Mouse (Mus musculus) induced T-regulatory cell, adult 2 months (primary cell): Measurements from ENCODE around the gene Tcea3.
A peak's percentile ranks its signal among the peaks of the same experiment; 100 is the strongest.

ENCODE experiments used
- DNase-seq: peaks from one replicate; pipeline ENCODE4 v3.0.0-alpha.2; 2012; ENCODE audit warnings: low read depth

The Tcea3 gene

DNA sequence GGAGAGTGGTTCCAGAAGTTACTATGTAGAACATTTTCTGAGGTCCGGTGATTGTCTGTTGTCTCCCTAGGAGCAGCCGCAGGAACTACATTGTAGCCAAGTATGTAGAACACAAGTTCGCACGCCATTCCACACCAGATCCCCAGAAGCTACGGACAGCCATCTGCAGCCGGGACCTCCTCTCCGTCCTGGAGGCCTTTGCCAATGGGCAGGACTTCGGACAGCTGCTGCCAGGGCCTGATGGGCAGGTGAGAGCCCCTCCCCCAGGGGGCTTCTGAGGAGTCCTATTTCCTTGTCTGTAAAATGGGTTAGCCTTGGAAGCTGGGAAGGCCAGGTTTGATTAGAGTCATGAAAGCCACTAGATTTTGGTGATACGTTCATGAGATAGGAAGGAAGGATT, 8.4 kb upstream of the Tcea3 start:
- no peak for DNase-seq

DNA sequence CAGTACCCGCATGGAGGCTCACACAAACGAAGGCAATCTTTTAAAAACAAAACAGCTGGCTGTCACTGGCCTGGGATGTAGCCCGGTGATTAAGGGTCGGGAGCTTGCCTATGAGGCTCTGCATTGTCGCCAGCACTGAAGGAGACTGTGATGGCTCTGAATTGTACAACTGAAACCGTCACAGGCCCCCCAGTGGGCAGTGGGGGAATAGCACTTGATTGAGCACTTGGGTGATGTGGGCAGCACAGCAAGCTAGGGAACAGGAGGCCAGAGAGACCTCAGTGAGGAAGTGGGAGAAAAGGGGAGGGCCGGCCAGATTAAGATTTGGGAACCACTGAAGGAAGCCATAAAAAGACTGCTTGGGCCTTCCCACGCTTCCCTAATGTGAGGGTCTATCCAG, 7.9 kb upstream of the Tcea3 start:
- peak; percentile 85 for DNase-seq

DNA sequence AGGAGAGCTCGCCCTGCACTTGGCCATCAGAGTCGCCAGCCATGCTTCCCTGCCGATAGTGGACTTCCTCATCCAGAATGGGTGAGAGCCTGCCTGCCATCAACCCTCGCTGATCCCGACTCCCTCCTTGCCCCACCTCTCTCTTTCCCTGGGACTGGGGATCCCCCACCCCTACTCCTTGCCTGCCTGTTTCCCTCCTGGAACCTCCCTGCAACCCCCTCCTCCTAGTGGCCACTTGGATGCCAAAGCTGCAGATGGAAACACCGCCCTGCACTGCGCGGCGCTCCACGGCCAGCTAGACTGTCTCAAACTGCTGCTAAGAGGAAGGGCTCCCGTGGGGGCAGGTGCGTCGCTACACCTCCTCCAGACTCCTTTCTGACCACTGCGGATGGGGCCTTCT, 7.4 kb upstream of the Tcea3 start:
- DNase-seq: no peak

DNA sequence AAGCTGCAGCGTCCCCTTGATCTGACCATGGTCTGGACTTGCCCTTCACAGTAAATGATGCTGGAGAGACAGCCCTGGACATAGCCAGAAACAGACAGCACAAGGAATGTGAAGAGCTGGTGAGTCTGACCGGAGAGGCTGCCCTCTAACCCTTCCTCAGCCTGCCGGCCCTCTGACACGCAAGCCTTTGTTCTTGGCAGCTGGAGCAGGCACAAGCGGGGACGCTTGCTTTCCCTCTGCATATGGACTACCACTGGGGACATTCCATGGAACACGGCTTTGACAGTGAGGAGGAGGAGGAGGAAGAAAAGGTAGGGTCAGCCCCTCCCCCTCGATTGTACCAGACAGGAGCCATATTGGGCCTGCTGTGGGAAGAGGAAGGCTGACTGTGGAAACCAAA, 6.6 kb upstream of the Tcea3 start:
- no peak for DNase-seq

DNA sequence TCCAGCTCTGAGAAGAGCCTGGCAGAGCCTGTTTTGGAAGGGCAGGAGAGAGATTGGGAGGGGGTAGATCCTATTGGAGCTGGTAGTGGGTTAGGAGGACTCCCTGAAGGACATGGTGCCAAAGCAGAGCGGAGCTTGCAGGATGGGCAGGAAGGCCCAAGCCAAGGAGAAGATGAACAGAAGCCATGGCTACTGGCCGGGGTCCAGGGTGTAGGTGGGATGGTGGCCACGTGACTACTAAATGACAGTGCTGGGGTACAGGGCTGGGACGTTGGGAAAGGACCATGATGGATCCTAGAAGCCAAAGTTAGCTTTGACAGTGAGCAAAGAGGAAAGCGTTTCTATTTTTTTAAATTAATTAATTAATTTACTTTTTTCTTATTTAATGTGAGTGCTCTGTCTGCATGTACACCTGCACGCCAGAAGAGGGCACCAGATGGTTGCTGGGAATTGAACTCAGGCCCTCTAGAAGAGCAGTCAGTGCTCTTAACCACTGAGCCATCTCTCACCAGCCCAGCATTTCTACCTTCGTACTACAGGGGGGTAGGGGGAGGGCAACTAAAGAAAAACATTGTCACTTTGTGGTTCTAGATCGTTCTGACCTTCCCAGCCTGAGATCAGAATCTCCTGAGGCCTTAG, 5.3 kb upstream of the Tcea3 start:
- DNase-seq: peak; percentile 60

DNA sequence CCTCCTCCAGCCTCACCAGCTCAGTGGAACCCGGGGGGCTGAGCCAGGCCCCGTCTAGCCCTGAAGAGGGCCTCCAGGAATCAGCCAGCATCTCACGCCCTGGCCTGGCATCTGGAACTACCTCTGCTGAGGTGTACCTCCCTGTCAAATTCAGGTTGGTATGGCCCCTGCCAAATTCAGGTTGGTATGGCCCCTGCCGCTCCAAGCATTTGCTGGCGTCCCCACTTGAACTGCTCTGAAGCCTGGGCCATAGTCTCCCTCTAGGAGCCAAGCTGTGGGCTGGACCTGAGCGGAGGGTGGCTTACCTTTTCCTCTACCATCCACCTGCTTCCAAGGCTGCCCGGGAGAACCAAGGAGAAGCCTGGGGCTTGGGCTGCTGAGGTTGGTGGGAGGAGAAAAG, 4.8 kb upstream of the Tcea3 start:
- no peak for DNase-seq

DNA sequence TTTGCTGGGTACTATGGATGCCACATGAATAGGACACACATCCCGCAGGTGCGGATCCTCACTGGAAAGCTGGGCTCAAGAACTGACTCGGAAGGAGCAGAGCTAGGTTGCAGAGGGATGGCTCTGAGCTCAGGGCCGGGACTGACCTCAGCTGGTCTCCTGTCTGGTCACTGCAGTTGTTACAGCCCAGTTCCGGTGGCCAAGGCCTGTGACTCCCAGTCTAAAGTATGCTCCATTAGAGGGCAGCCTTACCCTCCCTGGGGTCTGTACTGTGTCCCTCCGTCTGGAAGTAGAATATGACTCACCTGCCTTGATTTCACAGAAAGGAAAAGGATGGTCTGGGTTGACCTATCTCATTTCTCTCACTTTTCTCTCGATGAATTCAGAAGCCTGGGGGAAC, 3.3 kb upstream of the Tcea3 start:
- no peak for DNase-seq

DNA sequence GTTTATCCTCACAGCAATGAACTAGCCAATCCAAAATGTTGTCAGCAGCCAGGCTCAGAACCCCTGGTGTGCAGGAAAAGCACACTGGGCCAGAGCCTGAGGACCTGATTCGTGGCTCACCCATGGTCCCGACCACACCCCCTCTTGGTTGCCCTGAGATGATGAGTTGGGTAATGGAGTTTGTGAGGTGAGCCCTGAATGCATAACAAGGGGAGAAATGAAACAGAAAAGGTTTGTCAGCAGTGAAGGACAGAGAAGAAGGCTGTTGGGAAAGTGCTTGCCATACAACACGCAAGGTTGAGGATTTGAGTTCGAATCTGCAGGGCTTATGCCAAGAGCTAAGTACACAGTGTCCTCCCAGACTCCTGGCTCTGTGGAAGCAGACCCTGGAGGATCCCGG, 1.8 kb upstream of the Tcea3 start:
- no peak for DNase-seq

DNA sequence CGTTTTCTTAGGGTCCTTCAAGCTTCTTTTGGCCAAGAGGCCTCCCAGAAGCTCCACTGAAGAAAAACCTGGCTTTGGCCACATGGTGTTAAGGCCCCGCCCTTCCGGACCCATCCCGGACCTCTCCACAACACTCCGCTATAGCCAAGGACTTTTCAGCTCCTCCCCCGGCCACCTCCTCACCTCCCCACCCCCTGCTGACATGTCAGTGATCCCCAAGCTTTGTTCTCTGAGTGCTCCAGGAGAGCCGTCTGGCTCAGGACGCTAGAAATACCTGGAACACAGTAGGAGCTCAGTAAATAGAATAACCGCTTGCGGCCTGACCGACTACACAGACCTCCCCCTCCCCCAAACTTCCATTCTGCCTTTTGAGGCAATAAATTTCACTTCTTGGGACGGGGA, 960 bp upstream of the Tcea3 start:
- DNase-seq: no peak

DNA sequence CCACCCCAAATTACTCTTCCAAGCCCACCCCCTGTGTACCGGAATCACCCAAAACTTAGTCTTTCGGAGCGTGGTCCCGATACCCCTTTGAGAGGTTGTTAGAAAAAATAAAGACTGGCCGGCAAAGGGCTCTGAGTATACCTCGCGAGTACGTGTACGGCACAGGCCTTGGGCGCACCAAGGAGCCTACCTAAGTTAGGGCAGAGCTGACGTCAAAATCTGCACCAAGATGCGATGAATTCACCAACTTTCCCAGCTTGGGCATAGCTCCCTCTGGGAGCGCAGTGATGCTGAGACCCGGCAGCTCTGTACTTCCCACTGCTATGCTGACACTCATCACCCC, 172 bp upstream of the Tcea3 start:
- no peak for DNase-seq

DNA sequence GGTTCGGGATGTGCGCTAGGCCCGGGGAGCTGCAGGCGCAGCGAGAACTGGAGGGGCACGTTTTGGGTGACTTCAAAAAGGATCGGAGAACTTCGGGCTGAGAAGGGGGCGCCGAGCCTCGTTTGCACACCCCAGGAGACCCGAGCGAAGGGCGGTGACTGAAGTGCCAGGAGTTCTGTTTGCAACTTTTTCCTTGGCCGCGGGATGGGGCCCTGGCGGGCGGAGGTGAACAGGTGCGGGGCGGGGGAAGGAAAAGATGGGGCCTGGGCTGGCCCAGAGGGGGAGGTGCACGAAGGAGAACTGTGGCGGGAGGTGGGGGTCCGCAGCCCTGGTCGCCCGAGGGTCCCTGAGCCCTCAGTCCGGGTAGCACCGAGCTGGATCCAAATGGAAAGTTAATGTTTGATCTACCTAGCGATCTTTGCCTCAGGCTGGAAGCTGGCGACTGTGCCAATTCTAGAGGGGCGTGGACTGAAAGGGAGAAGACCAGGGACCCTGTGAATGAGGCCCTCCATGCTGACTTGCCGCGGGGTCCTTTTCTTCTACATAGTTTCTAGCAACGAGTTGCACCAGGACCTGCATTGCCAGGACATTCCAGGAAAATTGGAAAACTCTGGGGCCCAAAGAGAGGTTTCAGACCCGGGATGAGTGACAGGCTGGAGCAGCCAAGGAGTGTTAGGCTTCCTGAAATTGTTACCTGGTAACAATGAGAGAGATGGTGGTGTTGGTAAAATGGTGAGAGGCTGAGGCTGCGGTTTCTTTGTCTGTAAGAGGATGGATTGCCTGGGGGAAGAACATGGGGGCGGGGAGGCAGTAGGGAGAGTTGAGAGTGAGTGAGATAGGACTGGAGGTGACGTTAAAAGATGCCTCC, 1.2 kb downstream of the Tcea3 start:
- DNase-seq: peak; percentile 35

DNA sequence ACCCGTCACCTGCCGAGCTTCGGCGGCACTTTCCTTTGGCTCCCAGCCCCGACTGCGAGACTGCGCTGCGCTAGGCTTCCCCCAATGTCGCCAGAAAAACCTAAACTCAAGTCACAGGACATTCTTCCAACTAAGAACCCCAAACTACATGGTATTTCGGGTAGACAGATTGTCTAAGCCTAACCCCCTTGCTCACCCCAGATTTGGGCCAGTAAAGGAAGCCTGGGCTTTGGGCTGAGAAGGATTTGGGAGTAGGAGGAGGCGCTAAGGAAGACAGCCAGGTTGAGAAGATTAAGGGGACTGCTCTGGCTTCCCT, 1.8 kb downstream of the Tcea3 start:
- no peak for DNase-seq

DNA sequence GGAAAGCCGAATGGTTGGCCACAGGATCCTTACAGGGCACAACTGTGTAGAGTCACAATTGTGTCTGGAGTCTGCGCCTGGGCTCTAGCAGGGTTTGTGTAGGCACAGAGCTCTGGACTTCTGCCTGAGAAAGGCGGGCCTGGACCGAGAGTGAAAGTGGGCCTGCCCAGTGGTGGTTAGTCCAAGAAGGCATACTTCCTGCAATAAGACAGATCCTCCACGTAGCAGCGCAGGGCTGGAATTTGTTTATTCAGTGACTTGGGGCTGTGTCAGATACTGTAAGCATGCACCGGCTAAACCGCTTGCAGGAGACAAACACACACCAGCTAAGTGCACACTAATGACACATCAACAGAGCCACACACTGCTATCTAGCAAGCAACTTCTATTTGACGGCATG, 2.3 kb downstream of the Tcea3 start:
- DNase-seq: no peak

DNA sequence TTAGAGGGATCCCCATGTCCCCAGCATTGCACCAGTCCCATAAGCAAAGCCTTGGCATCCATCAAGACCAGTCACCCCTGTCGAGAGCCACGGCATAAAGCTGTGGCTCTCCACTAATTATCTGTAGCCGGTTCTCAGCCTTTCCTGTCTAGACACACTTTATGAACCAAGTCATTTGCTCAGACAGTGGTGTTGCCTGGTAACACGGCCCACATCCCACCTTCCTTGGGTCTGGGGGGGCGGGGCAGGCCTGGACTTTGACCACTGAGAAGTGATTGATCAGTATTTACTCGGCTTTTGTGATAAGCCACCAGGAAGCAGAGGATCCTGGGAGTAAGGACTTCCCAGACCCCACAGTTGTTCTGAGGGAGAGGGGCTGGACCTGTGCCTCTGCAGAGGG, 8.4 kb downstream of the Tcea3 start:
- DNase-seq: no peak

DNA sequence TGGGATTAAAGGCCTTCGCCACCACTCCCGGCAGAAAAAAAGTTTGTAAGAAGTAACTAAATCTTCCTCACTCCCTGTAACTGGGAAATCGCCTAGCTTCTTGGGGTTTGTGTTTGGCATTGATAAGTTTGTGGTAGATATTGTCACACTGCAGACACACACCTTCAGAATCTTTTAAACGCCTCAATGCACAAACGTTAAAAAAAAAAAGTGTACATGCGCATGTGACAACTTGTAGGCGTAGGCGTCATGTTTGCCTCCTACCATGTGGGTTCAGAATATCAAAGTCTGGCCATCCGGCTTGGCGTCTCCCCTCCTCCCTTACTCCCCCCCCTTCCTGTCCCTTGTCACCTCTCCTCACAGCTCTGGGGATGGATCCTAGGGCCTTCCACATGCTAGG, 9.2 kb downstream of the Tcea3 start:
- DNase-seq: no peak

DNA sequence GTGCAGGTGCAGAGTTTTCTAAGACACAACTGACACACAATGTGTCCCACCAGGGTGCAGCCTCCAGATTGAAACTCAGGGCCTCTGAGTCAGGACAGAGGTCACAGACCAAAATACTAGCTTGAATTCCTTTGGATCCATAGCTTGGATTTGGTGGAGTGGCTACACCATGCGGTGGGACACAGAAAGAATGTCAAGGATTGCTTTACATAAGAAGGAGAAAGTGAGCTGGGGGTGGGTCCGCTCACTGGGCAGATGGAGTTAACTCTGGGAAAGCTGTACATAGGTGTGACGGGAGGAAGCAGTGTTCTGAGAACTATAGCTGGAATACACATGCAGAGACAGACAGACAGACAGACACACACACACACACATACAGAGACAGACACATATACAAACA, 12.4 kb downstream of the Tcea3 start:
- DNase-seq: no peak

DNA sequence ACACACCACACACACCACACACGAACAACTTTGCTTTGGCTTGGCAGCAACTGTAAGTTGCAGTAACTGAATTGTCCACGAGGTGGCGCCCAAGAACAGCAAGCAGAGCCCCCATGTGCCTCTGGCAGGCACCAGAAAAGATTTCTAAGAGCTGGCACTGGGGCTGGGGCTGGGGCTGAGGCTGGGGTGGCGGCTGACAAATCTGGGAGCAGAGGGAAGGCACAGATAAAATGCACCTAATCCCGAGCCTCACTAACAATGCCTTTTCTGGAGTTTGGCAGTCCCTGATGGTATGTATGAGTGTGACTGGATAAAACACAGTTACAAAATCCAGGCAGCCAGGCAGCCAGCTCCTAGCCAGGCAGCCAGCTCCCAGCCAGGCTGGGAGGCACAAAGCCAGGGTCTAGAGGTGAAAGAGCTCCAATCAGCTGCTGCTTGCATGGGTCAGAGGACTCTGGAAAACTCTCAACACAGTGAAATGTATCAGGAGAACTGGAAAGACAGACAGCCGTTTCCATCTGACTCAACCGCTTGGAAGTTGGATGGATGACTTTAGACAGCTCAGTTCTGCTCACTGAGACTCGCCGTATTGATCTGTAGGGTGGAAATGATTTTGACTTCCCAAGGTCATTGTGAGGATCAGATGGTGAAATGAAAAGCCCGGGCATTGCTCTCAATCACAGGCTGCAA, 13.1 kb downstream of the Tcea3 start:
- DNase-seq: peak; percentile 88

DNA sequence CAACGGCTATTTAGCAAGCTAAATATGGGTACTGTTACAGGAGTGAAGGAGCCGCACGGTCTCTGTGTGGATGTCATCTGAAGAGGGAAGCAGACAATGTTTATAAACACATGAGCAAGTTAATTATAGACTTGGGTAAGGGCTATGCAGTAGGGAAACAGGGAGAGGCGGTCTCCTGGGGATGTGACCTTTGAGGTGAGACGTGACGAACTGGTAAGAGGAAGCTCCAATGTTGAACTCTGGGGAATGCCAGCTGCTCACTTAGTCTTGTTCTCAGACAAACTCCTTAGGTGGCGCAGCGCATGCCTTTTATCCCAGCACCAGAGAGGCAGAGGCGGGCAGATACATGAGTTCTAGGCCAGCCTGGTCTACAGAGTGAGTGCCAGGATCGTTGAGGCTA, 14.4 kb downstream of the Tcea3 start:
- DNase-seq: no peak

DNA sequence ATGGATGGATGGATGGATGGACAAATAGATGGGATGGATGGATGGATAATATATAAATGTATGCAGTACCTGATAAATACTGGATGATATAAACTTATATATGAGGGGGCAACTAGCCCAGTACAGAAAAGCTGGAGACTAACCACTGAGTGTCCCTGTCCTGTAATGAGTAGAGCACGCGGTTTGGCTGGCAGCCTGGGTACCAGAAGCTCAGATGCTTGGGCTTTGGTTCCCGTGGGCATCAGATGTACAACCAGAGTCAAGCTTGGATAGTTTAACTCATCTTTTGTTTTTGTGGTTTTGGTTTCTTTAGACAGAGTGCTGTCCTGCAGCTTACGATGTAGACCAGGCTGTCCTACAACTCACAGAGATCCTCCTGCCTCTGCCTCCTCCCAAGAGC, 16.0 kb downstream of the Tcea3 start:
- DNase-seq: no peak

DNA sequence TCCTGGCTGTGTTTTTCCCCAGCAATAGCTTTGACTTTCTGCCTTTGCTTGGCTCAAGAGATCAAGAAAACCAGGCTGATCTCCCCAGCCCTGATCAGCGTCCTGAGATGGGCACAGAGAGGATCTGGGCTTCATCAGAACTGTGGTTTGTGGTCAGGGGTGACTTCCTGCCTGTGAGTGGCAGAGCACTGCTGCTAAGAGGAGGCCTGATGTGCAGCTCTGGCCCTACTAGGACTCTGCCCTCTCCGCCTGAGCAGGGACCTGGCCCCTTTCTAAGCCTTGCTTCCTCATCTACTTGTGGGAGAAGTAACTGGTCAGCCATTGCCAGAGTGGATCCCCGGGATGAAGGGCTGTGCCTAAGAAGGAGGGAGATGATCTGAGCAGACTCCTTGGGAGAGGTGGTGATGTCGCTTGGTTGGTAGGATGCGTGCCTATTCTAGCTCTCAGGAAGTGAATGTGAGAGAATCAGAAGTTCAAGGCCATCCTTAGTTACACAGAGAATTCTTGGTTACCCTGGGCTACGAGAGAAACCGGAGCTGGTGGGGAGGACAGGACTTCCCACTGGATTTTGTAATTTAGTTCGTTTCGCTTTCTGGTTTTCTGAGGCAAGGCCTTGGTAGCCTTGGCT, 19.3 kb downstream of the Tcea3 start:
- peak; percentile 85 for DNase-seq

DNA sequence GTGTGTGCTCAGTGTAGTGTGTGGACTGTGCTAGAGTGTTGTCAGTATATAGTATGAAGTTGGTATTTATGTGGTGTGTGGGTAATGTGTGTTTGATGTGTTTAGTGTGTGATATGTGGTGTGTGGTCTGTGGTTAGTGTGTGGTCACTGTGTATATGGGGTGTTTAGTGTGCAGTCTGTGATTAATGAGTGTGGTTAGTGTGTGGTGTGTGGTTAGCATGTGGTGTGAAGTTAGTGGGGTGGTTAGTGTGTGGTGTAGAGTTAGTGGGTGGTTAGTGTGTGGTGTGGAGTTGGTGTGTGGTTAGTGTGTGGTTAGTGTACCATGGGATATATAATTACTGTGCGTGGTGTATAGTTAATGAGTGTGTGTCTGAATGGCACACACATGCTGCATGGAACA, 21.4 kb downstream of the Tcea3 start:
- DNase-seq: peak; percentile 33

DNA sequence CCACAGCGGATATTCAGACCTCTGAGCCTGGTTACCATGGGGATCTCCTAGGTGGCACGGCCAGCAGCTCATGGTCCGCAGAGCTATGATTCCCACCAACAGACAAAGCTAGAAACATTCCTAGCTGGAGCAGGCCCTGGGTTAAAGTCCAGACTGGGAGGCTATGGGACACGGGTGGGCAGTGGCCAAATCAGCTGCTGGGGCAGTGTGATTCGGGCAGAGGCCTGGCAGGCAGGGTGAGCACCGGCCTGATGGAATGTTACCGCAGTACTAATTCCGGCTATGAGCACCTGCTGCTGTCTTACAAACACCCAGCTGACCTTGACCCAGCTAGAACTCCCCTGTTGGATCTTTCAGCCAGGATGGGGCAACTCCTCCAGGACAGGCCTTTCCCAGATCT, 23.1 kb downstream of the Tcea3 start:
- DNase-seq: no peak

DNA sequence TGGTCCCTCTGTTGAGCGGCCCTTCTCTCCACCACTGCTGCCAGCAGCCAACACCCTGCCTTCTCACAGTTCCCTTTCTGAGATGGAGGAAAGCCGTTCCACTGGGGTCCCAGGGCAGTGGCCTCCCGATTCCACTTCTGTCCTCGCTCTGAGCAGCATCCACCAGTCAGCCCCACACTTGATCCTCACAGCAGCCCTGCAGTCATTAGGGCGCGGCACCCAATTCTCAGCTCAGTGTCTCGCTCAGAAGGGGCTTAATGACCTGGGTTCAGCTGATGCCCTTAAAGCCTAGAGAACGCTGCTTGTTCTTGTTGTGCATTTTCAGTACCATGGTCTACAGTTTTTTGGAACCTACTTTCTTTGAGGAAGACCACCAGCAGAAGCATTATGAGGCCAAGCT, 33.6 kb downstream of the Tcea3 start:
- no peak for DNase-seq
